Mouse (Mus musculus): Measurements from ENCODE around the gene Lamc2.
"Not testable (repeated sequence)": the region's sequence is repeated elsewhere in the genome, so short reads cannot be mapped to it uniquely, and the experiment has no call there.

Gene Lamc2

DNA sequence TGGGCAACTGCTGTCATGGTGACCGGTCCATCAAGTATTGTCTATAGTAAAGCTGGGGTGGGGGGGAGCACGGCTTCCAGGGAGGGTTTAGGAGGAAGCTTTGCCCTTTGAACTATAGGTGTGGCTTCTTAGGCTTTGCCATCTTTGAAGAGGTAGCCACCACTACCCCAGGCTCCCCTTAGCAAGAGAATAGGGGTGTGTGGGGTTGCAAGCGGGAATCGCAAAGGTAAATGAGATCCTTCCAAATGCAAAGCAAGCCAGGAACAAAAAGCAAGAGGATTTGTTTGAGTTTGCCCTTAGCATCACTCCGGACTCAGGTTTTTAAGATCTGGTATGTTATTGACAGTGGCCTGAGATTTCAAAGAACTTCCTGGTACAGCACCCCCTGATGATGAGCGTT is 90.9 kb downstream of the Lamc2 start:
- DNase-seq (ENCODE audit: low spot score in 2 of 2): no peak

- no peak for DNase-seq (ENCODE audit: low spot score in 2 of 2)
These were observed 91.8 kb downstream of the Lamc2 start for GRCm38 (mm10) chr1:153094226-153095076.

DNA sequence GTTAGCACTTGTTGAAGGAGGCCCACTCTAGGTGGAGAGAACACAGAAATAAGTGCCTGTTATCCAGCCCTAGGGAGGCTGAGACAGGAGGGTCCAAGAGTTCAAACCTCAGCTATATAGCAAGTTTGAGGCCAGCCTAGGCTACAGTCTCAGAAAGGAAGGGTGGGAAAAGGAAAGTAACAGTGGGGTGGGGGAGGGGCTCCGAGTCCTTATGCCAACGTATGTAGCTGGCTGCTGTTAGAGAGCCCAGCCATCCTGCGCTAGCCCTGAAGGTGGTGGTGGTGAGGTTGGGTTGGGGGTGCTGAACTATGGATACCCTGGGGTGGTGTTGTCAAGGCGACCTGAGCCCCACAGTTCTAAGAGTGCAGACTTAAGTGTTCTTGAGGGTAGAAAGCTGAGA is 92.7 kb downstream of the Lamc2 start:
- no peak for DNase-seq (ENCODE audit: low spot score in 2 of 2)

DNA sequence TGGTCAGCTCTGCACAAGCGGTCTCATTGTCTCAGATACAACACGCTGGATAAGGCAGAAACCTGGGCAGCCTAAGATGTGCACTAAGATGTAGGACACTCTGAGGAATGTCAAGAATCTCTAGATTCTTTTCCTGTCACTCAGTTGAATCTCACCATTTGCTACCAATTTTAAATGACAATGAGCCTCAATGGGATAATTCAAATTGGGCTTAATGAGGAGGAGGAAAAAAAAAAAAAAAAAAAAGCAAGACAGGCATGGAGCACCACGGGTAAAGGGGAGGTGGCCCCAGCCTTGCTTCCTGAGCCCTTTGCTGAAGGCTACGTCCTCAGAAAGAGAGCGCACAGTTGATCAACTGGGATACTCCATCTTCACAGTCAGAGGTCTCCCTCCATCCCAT is 93.1 kb downstream of the Lamc2 start:
- DNase-seq (ENCODE audit: low spot score in 2 of 2): no peak

- DNase-seq (ENCODE audit: low spot score in 2 of 2): peak in 1 of 2 experiments; percentile 17
These were observed 93.8 kb downstream of the Lamc2 start for GRCm38 (mm10) chr1:153092237-153092975.

DNA sequence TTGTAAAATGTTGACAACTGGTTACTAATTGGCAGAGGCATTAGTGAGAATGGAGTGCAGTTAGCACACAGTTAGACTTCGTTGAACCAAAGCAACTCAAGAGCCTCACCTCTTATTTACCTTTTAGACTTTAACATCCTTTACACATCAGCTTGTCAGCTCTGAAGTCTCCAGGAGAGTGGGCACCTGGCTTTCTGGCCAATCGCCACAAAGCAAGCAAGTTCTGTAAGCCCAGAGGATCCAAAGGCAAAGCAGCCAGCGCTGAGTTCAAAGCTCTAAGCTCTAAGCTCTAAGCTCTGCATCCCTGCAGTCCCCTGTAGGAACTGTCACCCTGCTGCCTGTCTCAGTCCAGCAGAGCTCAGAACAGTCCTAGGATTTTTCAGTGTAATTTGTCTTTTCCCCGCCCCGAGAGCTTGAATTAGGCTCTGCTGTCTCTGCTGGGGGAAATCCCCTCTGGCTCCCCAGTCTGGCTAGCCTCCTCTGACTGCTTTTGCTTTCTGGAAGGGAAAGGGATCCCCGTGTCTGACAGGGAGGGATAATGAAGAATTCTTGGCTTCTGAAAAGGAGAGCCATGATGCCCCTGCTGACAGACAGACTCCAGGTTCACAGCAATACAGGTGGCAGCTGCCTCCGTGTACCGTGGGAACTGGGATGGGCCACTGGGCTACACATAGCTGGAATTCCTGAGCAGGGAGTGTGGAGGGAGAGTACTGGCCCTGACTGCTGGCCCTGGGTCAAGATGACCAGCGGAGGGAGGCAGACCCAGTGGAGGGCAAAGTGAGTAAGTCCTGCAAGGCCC is 94.6 kb downstream of the Lamc2 start:
- DNase-seq (ENCODE audit: low spot score in 2 of 2): no peak

GRCm38 (mm10) chr1:153090807-153091206 is 95.4 kb downstream of the Lamc2 start:
- DNase-seq (ENCODE audit: low spot score in 2 of 2): no peak

DNA sequence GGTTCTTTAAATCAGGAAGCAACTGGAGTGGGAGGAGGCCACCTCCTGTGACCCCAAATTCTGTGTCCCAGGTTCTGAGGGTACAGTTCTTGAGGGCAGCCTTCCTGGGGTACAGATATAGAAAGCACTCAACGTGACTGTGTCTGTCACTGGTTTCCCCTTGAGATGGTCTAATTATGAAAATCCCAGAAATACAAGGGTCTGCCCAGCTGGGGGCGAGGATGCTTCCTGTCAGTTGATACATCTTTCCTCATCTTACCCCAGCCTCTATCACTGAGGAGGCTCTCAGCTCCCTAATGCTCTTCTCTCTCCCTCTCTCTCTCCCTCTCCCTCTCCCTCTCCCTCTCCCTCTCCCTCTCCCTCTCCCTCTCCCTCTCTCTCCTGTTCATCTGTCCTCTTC is 96.2 kb downstream of the Lamc2 start:
- no peak for DNase-seq (ENCODE audit: low spot score in 2 of 2)

GRCm38 (mm10) chr1:153087771-153088170 is 98.5 kb downstream of the Lamc2 start:
- no peak for DNase-seq (ENCODE audit: low spot score in 2 of 2)

DNA sequence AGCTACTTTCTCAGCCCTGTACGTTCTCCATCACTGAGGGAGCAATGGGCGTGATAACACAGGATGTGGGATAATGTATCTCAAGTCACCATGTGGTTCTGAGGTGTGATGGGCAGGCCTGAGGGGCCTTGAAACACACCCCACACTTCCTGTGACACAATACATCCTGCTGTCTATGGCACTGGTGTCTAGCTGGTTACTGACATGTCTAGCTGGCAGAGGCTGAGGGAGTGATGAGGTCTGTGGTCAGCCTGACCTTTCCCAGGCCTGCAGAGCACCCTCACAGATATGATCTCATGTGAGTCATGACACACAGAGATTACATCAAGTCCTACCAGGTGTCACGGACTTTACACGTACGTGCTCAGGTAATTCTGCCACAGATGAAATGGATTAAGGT is 101.0 kb downstream of the Lamc2 start:
- peak in 1 of 2 experiments; percentile 8 for DNase-seq (ENCODE audit: low spot score in 2 of 2)

DNA sequence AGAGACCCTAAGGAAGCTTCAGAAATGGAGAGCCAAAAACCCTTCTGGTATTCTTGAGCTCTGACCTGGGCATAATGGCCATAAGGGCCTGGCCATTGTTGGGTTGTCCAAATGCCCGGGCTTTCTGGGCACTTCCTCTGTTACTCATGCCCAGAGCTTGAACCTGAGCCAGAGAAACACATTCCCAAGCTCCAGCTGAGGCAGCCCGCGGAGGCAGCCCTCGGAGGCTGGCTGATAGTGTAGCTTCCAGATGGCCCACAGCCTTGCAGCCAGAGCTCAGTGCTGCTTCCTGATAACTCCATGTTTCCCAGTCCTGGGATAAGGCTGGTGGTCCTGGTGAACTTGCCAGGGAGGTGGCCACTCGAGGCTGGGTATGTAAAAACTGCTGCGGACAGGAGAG is 102.1 kb downstream of the Lamc2 start:
- no peak for DNase-seq (ENCODE audit: low spot score in 2 of 2)

- not testable (repeated sequence) for DNase-seq (ENCODE audit: low spot score in 2 of 2)
These were observed 103.0 kb downstream of the Lamc2 start for GRCm38 (mm10) chr1:153083233-153083632.

DNA sequence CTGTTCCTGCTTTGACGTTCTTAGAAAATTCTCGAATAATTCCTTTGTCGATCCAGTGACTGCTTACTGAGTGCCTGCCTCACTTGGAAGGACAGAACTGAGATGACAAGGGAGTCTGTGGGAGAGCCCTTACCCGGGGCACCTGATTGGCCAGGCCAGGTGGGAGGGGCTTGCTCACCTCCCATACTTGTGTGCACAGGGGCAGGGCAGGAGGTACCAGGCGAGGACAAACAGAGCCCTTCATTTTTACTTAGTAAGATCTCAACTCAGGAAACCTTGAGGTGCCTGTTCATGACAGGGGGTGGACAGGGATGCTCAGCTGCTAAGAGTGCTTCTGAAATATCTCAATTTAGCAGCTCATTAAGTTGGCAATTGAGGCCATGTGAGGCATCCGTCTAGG is 110.3 kb downstream of the Lamc2 start:
- no peak for DNase-seq (ENCODE audit: low spot score in 2 of 2)

GRCm38 (mm10) chr1:153075087-153075736 is 111.0 kb downstream of the Lamc2 start:
- DNase-seq (ENCODE audit: low spot score in 2 of 2): no peak

DNA sequence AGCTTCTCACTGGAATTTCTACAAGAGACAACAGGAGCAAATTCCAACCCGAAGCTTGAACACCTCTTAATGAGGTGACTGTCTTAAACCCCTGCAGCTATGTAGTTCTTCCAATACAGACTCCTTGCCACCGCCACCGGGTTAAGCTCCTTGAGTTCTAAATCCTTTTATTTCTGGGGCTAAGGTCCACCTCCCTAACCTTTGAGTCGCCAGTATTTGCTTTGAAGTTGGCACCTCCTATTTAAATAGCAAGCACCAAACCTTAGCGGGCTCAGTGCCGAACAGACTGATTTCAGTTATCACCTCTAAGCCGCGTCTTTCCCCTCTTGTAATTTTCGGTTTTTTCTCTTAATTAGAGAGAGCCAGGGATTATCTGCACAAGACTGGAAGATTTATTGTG is 112.8 kb downstream of the Lamc2 start:
- no peak for DNase-seq (ENCODE audit: low spot score in 2 of 2)
